Mouse (Mus musculus) thymus, adult 2 months (tissue): ENCODE measurements at regions not wholly inside any gene's neighbourhood (a gene's known extent, or its start where the extent isn't known, plus 50 kb on each side); places are given as distances from the start of the nearest gene placed in this dataset.

ENCODE experiments used
- CTCF ChIP-seq: fragments of 200-500 bp; IDR thresholded peaks from 2 replicates; pipeline ENCODE4 v1.5.1; 2012; ENCODE audit warnings: mild to moderate bottlenecking, control low read depth, low read length, moderate library complexity, borderline replicate concordance; ENCODE audit not compliant: control insufficient read depth, poor library complexity, insufficient read depth; ENCODE audit errors: extremely low read depth
- POLR2A ChIP-seq: fragments of 200-500 bp; IDR thresholded peaks from 2 replicates; pipeline ENCODE4 v1.6.1; 2012; ENCODE audit warnings: mild to moderate bottlenecking, low read length, control low read depth, moderate library complexity; ENCODE audit not compliant: control insufficient read depth, poor library complexity, insufficient read depth; ENCODE audit errors: extremely low read depth

DNA sequence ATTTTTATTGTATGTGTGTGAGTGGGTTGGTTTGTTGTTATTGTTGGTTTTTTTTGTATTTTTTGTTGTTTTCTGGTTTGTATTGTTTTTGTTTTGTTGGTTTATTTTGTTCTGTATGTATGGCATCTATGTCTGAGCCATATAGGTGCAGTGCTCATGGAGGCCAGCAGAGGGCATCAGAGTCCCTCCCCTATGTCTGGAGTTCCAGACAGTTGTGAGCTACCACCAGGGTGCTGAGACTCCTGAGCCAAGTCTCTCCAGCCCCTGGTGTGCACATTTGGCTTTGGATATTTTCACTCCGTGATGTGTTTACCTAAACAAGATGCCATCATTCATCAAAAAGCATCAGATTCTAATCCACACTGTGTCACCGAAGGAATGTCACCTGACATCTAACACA, 59.2 kb upstream of the Nudt7 start:
- TF ChIP-seq CTCF (0 out of 2 replicates have a peak, but pooled peaks have one; percentile 25), POLR2A (no peak)
